Mouse (Mus musculus) monocyte, adult 2 months (primary cell): Measurements from ENCODE around the gene Mvk.

Source experiments
- DNase-seq, 2 experiments: peaks; one replicate each; pipeline ENCODE4 v3.0.0; 2022; ENCODE audit warnings: low spot score in 2 of 2, low read depth in 1 of 2

Gene Mvk

DNA sequence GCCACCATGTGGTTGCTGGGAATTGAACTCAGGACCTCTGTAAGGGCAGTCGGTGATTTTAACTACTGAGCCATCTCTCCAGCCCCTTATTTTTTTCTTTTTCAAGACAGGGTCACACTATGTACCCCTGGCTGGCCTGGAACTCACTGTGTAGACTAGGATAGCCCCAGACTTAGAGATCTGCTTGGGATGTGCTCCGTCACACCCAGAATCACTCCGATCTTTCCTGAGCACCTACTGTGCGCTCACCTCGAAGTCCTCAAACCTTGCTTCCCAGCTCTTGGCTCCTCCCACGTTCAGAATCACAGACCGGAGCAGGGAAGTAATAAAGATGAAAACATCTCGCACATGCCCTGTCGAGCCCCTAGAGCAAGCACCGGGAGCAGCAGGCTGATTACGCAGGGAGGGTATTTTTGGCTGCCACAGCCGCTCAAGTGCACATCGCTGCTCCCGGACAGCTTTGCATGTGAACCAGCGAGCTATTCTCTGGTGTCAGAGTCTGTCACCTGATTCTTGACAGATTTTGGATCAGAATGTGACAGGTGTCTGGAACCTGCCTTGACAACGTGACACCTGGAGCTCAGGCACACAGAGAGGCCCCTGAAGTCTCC is 13.0 kb downstream of the Mvk start:
- DNase-seq, result no peak

DNA sequence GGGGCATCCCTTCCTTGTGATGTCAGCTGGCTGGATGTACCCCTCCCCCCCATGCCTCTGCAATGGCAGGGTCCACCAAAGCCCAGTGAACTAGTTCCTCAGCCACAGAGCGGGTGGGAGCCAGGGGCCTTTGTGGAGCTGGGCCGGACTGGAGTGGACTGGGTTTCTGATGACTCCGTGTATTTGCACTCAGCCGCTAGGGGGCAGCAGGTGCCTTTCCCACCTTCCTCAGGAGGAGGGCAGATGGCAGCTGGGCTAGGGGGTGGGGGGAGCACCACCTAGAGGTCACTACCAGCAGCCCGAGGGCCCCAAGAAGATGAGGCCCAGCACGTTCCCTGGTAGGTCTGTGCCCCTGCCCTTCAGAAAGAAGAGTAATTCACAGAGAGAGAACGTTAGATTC is 17.2 kb downstream of the Mvk start:
- peak in 1 of 2 experiments; percentile 43 for DNase-seq

DNA sequence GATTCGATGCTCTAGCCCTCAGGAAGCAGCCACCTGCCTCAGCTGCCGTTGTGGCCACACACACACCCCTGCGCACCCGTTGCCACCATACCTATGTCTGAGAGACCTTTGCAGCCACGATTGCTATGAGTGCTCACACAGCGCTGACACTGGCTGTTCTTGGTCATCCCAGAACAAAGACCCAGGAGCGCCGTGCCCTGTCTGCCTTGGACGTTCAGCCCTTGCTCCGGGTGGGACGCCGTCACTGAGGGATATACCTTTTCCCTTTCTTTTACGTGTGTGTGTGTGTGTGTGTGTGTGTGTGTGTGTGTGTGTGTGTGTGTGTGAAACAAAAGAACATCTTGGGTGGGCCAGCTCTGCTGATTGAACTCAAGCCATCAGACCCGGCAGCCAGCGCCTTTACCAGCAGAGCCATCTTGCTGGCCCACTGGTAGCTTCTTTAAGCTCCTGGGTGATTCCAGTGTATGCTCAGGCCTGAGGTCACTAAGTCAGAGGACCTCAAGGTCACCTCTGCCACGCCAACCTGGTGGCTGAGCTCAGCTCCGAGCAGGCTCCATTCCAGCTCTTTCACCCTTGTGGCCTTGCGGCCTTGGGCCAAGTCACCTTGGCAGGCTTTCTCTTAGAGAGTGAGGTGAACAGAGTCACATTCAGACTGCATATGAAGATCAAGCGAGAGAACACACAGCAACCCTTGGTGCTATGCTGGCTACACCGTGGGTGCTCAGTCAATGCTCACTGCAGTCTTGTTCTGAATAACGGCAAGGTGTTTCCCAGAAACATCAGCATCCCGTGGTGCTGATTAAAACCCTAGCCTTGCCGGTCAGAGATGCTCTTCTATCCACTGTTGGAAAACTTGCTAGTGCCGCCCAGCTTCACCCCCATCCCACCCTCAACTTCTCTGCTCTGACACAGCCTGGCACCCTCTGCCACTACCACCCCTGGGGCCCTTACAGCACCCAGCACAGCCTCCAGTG is 18.3 kb downstream of the Mvk start:
- no peak for DNase-seq

DNA sequence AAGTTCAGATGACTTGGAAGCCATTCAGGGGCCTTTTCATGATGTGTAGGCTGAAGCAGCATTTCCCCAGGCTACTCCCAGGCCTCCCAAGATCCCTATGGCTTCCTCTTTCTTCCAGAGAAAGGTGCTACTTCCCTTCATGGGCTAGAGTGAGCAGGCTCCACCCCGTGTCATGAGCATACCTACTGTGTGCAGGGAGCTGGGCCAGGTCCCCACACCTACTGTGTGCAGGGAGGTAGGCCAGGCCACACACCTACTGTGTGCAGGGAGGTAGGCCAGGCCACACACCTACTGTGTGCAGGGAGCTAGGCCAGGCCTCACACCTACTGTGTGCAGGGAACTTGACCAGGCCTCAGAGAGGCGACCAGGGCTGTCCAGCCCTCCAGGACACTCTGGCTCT is 20.5 kb downstream of the Mvk start:
- no peak for DNase-seq

DNA sequence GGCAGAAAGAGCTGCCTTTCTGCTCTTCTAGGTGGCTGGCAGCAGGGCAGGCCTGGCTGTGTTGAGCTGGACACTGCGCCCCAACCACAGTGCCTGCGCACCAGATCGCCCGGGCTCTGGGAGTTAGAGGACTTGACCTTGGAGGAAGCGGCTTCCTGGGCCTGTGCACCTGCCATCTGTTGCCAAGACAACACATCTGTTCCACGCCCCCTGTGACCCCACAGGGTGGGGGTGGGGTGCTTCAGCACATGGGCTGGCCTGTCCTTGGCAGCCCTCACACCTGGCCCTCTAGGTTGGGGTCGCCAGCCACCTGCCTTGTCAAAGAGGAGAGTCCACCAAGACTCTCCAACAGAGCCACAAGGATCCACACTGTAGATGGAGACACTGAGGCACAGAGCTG is 21.6 kb downstream of the Mvk start:
- DNase-seq, result no peak

DNA sequence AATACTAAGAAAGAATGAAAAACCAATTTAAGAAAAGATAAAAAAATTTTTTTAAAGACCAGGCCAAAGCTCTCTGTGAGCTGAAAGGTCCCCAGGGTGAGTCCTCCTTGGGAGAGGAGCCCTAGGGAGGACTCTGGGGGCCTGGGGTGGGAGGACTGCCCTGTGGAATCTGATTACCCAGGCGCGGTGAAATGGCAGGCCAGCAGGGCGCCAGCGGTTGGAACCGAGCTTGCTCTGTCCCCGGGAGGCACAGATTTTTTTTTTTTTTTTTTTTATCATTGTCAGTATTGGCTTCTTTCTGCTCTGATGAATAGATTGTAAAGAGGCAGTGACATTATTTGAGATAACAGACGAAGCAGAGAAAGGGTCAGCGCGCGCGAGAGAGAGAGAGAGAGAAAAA is 22.9 kb downstream of the Mvk start:
- DNase-seq, result no peak

DNA sequence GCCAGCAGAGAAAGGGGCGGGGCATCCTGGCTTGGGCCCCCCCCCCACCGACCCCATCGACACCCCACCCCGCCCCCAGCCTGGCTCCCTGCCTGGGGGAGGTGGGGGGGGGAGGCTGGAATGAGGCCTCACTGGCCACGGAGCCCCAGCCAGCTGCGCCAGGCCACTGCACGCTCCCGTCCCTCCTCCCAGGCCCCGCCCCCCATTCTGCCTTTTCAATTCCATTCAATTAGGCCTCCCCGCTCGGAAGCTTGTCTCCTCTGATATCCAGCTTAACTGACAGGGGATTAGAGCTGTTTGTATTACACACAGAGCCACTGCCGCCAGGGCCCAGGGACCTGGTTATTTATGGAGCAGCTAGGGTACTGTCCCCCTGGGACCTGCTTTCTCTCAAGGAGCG is 23.4 kb downstream of the Mvk start:
- DNase-seq, result no peak

DNA sequence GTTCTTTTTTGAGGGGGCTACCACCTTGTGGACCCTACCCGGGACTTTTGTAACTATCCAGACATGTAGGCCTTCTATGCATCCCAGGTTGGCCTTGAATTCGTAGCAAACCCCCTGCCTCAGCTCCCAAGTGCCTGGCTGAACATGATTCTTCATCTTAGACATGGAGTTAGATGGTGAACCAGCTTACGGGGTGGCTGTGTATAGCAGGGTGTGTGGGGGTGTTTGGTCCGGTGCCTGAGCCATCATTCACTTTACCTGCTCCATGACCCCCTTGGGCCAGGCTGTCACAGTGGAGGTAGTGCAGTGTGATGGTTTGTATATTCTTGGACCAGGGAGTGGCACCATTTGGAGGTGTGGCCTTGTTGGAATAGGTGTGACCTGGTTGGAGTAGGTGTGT is 23.9 kb downstream of the Mvk start:
- no peak for DNase-seq

DNA sequence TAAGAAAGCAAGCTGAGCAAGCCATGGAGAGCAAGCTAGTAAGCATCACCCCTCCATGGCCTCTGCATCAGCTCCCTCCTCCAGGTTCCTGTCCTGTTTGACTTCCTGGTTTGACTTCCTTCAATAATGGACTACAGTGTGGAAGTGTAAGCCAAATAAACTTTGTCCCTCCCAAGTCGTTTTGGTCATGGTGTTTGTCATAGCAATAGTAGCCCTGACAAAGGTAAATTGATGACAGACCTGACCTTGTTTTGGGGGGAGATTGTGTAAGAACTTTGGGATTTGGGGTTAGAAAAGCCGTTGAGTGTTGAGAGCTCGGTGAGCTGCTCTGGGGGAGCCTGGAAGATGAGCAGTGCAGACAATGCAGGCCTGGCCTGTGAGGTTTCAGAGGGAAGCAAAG is 26.3 kb downstream of the Mvk start:
- DNase-seq, result no peak

DNA sequence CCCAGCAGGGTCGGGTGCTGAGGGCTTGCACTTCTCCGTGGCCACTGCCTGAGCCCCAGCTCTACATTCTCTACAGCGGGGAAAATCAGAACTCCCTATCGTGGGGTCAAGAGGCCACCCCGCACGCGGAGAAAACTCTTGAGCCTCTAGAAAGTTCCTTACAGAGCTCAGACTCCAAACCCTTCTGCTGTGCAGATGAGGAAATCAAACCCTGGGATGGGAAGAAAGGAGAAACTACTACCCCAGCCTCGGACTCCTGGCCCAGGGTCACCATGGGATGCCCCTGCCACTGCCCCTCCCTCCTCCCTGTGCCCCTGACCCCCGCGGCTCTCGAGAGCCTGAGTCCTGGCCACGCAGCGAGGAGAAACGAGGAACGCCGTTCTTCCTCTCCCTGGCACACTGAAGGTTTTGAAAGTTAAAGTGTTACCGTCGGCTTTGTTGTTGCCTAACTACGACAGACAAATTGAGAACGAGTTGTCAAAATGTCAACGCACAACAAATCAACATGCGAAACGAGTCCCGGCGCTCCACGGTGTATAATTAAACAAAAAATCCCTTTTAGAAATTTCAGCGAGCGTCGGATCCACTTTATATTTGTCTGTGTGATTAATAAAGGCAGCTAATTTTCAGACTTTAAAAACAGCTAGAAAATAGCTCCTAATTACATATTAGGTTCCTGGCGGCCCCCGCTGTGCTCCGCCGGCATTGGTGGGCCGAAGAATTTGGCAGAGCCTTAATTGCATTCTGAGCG is 30.8 kb downstream of the Mvk start:
- DNase-seq, result no peak

DNA sequence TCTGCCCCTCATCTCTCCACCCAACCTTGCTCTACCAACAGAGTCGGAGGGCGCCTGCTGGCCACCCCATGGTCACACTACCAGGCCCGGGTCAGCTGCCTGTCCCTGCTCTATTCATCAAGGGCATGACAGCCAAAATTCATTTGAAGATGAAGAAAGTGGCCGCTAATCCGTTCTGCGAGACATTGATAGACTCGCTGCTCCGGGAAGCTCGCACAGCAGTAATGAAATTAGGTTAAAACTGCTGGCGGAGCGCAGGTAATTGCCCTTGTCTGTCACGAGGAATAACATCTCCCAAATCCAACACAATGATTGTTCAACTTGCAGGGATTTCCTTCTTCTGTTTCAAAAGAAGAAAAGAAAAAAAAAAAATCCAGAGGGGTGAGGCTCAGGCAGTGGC is 34.2 kb downstream of the Mvk start:
- no peak for DNase-seq

DNA sequence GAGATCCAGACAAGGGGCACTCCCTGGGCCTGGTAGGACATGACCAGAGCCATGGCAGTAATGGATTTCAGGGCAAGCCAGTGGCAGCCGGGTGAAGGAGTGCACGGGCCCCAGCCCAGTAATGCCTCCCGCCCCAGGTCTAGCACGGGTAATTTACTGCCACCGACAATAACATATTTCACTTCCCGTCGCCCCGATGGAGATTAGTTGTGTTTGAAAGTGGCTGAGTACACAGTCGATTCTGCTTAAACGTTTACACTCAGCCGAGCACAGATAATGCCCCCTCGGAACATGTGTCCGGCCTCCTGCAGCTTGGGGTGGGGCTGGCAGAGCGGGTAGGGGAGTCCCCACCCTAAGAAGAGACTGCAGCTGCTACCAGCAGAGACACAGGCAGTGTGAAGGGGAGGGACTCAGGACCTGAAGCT is 38.5 kb downstream of the Mvk start:
- DNase-seq, result no peak

DNA sequence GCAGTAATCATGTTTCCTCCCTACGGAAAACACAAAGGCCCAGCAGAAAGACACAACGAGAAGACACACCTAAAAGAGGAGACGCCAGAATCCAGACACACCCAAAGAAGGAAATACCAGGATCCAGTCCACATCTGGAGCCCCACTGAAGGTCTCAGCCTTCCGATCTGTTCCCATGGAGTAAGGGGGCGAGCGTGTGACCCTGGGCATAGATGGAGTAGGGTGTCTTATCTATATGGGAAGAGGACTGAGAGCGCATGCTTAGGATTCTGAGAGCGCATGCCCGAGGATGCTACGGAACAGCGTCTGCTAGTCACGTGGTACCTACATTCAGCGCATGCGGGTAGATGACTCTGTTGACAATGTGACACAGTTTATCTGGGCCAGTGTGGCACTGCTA is 41.6 kb downstream of the Mvk start:
- no peak for DNase-seq

DNA sequence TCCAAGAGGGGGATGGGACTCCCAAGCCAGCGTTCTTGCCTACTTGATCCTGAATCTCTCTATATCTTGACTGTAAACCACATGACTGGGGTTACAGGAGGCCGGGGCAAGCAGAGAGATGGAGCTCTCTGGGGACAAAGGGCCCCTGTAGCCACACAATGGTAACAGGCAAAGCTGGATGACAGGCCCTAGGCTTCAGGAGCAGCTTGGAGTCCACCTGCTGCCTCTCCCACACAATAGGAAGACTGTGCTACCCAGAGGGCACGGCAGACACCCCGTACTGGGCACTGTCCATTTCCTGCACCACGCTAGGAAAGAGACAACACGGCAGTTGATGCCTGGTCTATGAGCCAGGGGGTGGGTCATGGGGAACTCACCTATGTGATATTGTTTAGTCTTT is 45.5 kb downstream of the Mvk start:
- DNase-seq, result no peak

DNA sequence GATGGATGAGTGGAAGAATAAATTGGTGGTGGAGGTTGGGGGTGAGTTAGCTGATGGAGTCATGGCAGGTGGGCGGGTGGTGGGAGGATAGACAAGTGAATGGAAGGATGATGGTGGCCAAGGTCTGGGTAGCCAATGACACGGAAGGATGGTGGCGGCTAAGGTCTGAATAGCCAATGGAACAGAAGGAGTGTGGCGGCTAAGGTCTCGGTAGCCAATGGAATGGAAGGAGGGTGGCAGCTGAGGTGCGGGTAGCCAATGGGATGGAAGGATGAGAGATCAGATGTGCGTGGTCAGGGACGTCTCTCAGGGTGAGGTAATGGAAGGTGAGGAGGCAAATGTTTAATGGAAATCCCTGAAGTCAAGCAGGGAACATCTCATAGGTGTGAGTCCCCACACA is 46.2 kb downstream of the Mvk start:
- DNase-seq, result no peak

DNA sequence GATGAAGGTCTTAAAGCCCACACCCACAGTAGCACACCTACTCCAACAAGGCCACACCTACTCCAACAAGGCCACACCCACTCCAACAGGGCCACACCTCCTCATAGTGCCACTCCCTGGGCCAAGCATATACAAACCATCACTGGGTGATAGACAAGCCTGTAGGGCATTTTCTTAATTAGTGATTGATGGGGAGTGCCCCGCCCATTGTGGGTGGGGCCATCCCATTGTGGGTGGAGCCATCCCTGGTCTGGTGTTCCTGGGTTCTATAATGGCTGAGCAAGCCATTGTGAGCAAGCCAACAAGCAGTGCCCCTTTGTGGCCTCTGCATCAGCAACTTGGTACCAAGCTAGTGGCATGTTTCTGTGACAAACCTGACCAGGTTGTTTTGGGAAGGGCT is 50.7 kb downstream of the Mvk start:
- no peak for DNase-seq

DNA sequence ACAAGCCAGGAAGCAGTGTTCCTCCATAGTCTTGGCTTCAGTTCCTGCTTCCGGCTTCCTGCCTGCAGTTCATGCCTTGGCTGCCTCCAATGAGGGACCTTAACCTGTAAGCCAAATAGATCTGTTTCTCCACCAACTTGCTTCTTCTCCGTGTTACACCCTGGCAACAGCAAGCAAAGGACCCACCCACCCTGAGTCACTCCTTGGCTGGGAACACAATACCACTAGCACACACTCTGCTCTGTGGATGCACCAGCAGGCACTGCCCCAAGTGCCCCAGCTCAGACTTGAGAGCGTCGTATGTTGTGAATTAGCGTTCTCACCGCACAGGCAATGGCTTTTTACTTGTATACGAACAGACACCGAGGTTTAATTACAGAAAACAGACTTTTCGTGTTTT is 57.2 kb downstream of the Mvk start:
- DNase-seq, result no peak

DNA sequence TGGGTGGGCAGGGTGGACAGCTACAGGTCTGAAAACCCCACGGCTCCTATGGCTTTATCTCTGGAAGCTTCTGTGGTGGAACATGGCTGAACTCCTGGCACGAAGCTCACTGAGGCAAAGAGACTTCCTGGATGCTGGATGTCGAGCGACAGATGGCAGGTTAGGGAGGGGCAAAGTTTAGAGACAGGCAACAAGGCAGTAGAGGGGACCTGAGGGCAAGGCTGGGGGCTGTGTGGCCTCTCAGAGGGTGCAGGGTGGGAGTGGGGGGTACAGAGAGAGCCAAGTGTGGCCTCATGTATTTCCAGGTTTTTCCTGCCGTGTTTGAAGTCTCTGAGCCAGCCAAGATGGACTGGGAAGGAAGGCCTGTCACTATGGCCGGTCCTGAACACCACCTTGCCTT is 60.8 kb downstream of the Mvk start:
- no peak for DNase-seq

DNA sequence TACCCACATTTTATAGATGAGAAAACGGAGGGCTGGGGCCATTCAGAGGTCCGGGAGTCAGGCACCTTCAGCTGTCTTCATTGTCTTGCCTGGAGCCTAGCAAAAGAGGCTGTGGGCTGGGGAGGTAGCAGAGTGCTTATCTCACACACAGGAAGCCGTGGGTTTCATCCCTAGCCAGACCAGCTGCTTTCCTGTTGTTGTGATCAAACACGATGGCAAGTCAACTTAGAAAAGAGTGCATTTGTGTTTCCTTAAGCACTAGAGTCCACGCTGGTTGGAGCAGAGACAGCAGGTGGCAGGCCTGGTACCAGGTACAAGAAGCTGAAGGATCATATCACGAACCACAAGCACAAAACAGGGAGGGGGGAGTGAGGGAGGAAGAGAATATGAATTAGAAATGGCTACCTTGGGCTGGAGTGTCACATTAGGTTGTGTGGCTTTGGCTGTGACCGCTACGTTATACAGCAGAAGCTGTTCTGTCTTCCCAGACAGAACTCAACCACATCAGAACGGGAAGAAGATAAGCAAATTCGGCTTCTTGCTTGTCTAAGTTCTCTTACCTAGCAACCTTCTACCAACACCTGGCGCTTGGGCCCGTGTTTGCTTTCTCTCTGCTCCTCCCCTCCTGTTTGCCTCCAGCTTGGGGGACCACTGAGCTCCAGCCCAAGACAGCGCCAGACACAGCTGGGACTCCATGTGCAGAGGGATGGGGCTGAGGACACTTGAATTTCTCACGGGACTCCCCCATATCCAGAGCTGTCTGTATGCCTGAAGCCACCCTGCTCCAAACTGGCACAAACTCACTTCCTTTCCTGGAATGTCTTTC is 61.4 kb downstream of the Mvk start:
- DNase-seq, result no peak

DNA sequence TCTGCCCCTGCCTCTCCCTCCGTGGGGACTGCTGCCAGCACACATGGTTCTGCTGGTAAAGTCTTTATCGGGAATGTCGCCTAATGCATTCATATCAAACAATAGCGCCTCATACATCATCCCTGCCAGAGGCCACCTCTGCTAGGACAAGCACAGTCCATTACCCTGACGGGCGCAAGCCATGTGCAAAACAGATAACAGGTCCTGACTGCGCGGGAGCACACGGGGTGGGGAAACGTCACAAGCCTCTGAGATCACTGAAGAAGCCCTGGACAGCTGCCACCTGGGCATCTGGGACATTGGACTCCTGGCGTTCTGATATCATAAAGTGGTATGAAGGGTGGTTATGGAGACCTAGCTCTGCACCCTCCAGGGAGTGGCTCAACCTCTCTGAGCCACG is 63.3 kb downstream of the Mvk start:
- no peak for DNase-seq

DNA sequence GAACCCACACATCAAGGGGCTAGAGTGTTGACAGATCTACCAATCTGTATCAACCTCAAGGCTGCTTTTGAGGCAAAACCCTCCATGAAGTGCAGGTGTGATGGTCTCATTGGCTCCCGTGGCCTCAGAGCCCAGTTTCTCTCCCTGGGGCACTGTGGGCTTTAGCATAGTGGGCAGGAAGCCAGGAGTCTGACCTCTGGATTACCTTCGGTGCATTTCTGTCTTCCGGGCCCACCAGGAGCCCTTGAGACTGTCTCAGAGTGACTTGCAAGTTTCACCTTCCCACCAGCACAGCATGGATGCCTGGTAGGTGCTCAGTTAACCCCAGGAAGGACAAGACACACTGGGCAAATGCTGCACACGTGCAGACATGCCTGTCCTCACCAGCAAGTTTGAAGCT is 63.9 kb downstream of the Mvk start:
- no peak for DNase-seq
